Mouse (Mus musculus) cerebellum, adult 2 months (tissue): ENCODE results near the gene Gldc.

Source experiments
- CTCF ChIP-seq: fragments of 200-500 bp; IDR thresholded peaks from 2 replicates; pipeline ENCODE4 v1.5.1; 2011; ENCODE audit warnings: low read depth, mild to moderate bottlenecking, control low read depth, low read length, moderate library complexity, borderline replicate concordance; ENCODE audit not compliant: insufficient read depth
- POLR2A ChIP-seq: fragments of 200-500 bp; IDR thresholded peaks from 2 replicates; pipeline ENCODE4 v1.6.1; 2011; ENCODE audit warnings: low read length, control low read depth, borderline replicate concordance; ENCODE audit not compliant: insufficient read depth

DNA sequence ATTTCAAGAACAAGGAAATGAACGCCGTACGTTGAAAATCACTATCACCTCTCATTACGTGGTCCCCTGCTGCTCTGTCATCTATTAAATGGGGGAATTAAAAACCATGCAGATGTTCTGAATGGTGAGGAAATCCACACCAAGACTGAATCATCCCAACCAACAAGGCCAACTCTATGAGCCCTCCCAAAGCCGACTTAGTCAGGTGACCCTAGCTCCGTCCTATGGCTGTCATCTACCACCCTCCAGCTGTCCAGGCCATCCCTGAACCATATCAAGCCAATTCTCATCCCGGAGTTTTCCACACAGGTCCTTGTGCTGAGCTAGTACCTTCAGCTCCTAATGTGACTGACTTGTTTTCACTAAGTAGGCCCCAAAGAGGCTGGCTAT is 49.6 kb downstream of the Gldc start:
- TF ChIP-seq CTCF (no peak), POLR2A (no peak)
